Mouse (Mus musculus): ENCODE measurements around the gene 5430427O19Rik.

- TF ChIP-seq CTCF (IDR thresholded peaks at IDR 0.05; ENCODE audit: extremely low read depth, insufficient read length, insufficient replicate concordance, low read depth, low read length) (no peak), POLR2A (IDR thresholded peaks at IDR 0.05; ENCODE audit: low read depth, low read length) (no peak)
These were observed 14.2 kb upstream of the 5430427O19Rik start for GRCm38 (mm10) chrX:85855938-85856337.
